Mouse (Mus musculus) CD4-positive, CD25-positive, alpha-beta regulatory T cell, adult 4 months (primary cell): ENCODE measurements around the gene Ripor2. TPM values are rescaled to one million over a fixed set of nuclear protein-coding genes. Genes with fewer than 3 reads are reported as not detected.

Experiments used
- ATAC-seq: one replicate; pipeline ENCODE4 v1.8.0; 2017
- polyA plus RNA-seq, 2 experiments: library from polyadenylated mRNA; unstranded; fragments of 100-300 nt; shearing (Covaris generic); gene quantifications; one replicate each; pipeline ENCODE4 v1.2.1; 2017

Gene Ripor2
- polyA plus RNA-seq, 2 experiments from 2014 or later: 228 to 281 TPM

DNA sequence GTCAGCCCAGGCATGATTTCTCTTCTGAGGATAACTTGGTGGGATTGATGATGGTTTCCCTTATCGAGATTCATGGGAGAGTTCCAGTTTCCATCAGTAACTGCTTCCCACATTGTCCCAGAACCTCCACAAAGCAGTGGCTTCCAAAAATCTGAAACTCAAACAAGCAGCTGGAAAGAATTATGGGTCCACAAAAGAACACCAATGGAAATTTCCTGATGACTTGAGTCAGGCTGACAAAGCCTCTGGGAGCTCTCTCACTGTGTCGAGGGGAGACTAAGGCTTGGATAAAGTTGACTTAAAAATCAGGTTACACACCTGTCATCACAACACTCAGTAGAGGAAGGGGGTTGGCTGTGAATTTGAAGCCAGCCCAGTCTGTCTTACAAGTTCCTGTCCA is 67.1 kb downstream of the Ripor2 start:
- no peak for ATAC-seq

GRCm38 (mm10) chr13:24651018-24651417 is 69.0 kb downstream of the Ripor2 start:
- no peak for ATAC-seq

DNA sequence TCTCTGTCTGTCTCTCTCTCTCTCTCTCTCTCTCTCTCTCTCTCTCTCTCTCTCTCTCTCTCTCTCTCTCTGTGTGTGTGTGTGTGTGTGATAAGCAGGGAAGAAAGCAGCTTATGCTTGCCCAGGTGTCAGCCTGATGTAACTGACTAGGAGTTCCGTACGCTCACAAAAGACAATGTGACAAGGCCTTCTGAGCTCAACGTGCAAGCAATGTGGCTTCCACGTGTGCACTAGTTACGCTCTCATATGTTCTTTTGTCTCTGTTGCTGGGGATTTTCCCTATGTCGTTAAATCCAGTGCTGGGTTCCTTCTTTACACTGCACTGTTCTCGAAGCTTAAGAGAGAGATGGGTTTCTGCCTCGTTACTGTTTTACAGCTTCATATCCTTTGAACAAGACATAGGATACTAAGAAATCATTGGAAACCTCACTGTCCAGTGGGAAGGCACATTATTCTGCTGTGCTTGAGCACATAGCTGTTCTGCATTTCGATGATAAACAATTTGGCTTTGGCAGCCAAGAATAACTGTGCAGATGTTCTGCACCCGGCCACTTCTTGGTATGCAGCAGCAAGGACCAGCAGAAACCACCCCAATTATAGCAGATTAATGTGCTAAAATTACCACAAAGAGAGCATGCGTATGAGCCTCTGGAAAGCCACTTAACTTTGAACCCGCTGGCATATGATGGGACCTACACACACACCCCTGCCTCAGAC is 73.1 kb downstream of the Ripor2 start:
- peak; percentile 70 for ATAC-seq

- ATAC-seq: no peak
These were observed 74.9 kb downstream of the Ripor2 start for GRCm38 (mm10) chr13:24656719-24657497.

DNA sequence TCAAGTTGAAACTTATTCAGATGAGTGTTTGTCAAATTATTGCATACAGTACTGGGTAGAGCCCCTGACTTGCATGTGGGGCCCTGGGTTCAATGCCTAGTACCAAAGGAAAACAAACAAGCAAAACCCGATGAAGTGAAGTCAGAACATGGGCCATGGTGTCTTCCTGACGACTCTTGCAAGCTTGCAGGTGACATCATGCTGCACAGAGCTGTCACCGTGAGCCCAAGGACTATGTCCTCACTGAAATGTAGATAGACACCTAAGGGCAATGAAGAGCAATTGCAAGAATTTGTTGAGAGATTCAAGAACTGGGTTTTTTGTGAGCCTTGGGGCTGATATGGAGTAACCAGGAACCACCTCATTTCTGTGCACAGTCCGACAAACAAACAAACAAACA is 84.8 kb downstream of the Ripor2 start:
- peak; percentile 53 for ATAC-seq

GRCm38 (mm10) chr13:24668556-24668955 is 86.6 kb downstream of the Ripor2 start:
- no peak for ATAC-seq

DNA sequence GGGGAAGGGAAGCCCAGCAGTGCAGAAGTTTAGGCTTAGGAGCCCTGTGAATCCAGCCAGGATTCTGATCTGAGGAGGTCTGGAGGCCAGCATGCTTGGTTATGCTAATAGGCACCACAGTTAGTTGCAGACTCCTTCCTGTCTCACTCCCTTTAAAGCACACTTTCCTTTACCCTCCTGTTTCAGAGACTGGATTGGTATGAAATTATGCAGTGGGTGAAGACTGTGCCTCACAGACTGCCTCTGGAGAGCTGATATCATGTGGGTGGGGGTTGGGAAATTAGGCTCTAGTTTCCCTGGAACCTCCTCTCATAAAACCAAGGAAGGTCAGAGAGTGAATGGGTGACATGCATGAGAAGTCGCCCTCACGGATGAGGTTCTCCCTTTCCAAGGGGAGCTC is 88.7 kb downstream of the Ripor2 start:
- ATAC-seq: no peak

DNA sequence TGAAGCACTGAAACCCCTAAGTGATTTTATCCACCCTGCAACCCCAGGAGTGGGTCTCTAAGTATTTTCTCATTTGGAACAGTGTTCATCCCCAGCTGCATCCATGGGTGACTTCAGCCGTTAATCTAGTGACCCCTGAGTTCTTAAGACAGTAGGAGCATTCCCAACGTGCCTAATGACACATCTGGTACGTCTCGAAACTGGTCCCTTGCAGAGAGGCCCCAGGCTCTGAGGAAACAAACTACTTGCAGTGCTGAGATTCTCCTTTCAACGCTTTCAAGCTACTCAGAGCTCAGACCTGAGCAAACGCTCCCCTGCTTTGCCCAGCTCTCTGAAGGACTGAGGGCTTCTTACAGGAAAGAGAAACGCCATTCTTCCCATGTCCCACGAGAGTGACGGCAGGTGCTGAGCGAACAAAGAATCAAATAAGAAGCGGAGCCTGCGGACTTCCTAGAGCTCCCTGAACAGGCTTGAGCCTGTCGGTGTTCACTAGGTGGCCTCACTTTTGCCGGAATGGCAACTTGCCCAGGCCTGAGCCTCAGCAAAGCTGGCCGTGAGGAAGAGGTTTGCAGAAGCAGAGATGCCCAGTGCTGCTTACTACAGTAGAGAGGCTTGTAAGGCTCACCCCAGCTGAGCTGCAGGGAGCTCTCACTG is 97.2 kb downstream of the Ripor2 start:
- ATAC-seq: no peak

- no peak for ATAC-seq
These were observed 99.0 kb downstream of the Ripor2 start for GRCm38 (mm10) chr13:24680951-24681350.

DNA sequence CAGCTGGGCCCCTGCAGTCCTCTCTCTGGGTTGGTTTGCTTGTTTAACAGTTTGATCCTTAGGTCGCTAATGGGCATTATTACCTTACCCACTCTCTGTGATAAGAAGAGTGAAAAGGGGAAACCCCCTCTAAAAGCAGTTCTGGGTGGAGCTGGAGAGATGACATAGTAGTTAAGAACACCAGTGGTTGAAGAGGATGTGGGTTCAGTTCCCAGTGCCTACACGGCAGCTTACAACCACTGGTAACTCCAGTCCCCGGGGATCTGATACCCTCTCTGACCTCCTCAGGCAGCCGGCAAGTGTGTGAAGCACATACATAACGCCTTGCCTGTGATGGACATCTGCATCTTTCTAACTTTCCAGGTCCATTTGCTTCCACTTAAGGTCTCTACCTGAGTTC is 100.4 kb downstream of the Ripor2 start:
- ATAC-seq: peak; percentile 94

DNA sequence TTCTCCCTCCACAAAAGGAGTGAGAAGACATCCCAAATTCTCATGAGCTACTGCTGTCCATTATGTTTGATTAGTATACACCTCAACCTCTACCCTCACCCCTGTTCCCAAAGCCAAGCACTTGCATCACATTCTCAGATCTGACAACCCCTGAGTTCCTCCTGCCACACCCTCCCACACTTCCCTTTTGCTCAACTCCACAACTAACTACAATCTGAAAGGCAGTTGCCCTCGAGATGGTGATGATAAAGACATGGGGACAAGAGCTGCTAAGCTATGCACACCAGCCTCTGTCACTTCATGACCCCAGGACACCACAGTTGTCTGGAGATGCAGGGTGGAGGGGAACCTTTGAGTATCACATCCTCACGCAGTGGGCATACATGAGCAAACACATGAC is 102.5 kb downstream of the Ripor2 start:
- no peak for ATAC-seq

DNA sequence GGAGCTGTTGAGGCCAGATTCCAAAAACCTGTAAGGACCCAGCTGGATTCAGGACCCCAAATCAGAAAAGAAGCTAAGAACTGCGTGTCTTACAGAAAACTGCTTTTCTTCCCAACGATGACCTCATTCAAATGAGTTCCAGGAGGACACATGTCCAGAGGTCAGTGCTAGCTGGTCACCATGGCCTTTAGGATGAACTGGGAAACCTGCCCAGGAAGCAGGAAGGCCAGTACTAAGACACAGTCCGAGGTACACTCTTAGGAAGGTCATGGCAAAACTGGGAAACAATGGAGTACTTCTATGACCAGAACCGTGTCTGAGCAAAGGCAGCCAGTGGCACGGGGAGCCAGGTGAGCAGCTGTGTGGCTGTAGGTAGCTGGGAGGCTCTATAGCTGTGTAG is 103.9 kb downstream of the Ripor2 start:
- ATAC-seq: no peak

GRCm38 (mm10) chr13:24686705-24687665 is 105.0 kb downstream of the Ripor2 start:
- peak; percentile 58 for ATAC-seq

DNA sequence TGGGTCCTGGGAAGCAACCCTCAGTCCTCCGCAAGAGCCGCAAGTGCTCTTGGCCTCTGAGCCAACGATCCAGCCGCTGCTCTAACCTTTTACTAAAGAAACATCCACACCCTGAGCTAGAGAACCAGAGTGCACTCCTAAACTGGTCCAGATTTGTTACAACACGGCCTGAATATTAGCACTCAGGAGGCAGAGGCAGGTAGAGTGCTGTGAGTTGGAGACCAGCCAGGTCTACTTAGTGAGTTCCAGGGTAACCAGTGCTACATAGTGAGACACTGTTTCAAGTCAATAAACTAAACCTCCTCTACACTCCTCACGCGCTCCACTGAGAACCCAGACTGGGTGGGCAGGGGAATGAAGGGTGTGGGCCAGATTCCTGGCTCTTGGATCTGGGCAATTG is 111.3 kb downstream of the Ripor2 start:
- no peak for ATAC-seq

DNA sequence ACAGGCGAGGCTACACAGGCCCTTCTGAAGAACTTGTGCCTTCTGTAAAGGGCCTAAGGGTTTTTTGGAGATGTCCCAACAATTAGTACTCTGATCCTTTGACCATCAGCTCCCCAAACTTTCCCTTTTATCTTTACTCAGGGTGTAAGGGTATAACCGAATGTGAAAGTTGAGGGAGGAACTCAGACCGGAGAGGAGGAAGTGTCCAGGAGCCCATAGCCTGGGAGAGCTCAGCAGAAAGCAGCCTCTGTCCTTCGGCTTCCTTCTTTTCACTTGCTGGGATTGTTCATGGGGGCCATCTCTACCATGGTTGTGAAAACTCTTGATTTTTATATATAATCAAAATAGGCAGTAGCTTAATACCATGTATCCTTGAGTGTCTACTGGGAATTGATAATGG is 116.8 kb downstream of the Ripor2 start:
- no peak for ATAC-seq

DNA sequence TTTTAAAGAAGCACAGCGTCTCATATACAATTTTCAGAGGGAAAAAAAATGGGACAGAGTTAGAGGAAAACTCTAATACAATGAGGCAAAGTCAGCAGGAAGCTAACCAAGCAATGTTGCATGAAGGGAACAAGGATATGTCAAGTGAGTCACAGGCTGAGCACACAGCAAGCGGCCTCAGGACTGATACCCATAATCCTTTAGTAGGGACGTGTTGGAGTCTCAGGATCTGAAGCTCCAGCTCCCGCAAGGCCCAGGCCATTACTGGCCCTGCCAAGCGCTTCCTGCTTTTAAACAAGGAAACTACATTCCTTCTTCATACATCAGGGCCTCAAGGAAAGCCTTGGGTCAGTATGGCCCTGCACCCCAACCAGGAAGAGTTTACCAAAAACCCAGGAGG is 120.1 kb downstream of the Ripor2 start:
- no peak for ATAC-seq

GRCm38 (mm10) chr13:24709656-24710396 is 127.8 kb downstream of the Ripor2 start:
- no peak for ATAC-seq

- ATAC-seq: no peak
These were observed 129.0 kb downstream of the Ripor2 start for GRCm38 (mm10) chr13:24710968-24711367.

GRCm38 (mm10) chr13:24712581-24713130 is 130.7 kb downstream of the Ripor2 start:
- ATAC-seq: no peak

DNA sequence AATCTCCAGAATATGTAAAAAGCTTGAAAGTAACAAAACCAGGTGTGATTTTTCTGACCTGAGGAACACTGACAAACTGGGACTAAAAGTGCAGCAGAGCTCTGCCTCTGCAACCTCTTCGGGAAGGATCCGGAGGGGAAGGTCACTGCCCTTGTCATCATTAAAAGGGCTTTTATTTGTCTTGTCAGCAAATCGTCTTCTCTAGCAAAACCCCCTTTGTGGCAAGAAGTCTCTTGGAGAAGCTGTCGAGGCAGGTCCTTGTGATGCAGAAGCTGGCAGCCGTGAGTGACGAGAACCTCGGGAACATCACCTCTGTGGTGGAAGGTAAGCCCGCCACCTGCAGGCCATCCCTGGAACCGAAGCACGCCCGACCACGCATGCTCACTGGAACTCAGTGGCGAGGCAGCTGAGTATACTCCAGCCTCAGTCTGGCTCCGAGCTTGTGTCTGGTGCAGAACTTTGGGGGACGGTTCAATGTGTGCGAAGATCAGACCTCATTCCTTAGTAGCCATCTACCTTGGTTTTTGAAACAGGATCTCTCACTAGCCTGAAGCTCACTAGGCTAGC is 131.5 kb downstream of the Ripor2 start:
- peak; percentile 77 for ATAC-seq

GRCm38 (mm10) chr13:24714360-24714885 is 132.4 kb downstream of the Ripor2 start:
- ATAC-seq: no peak
